Mouse (Mus musculus) bone marrow, adult 2 months (tissue): ENCODE measurements around the gene Prkra. TPM values are rescaled to one million over a fixed set of nuclear protein-coding genes. Genes with fewer than 3 reads are reported as not detected.
"Not testable (repeated sequence)": the region's sequence is repeated elsewhere in the genome, so short reads cannot be mapped to it uniquely, and the experiment has no call there.

Experiments
- H3K27ac ChIP-seq: fragments of 200-500 bp; 2 replicates; pipeline ENCODE4 v1.5.1; 2012; ENCODE audit warnings: low read depth, mild to moderate bottlenecking, control low read depth, inconsistent platforms, low read length; ENCODE audit not compliant: control insufficient read depth, poor library complexity, insufficient read depth
- H3K4me1 ChIP-seq: fragments of 200-500 bp; 2 replicates; pipeline ENCODE4 v1.6.1; 2011; ENCODE audit warnings: low read length; ENCODE audit not compliant: control insufficient read depth, insufficient read depth
- H3K4me3 ChIP-seq: fragments of 200-500 bp; replicated peaks from 2 replicates; pipeline ENCODE3; 2011; ENCODE audit warnings: mild to moderate bottlenecking, low read depth, low read length, control low read depth; ENCODE audit not compliant: control insufficient read depth
- CTCF ChIP-seq: fragments of 200-500 bp; IDR thresholded peaks from 2 replicates; pipeline ENCODE4 v1.5.1; 2011; ENCODE audit warnings: low read length, control low read depth; ENCODE audit not compliant: control insufficient read depth, insufficient read depth
- POLR2A ChIP-seq: fragments of 200-500 bp; IDR thresholded peaks from 2 replicates; pipeline ENCODE4 v1.6.1; 2011; ENCODE audit warnings: low read depth, mild to moderate bottlenecking, control low read depth, low read length, borderline replicate concordance; ENCODE audit not compliant: control insufficient read depth
- WGBS: fragments of 180-500 bp; shearing (Covaris S2); methylation state at CpG from one replicate; pipeline ENCODE4 v1.1.7; 2018; 5-methylcytosine and 5-hydroxymethylcytosine counted together
- polyA plus RNA-seq: library from polyadenylated mRNA; stranded (reverse); fragments of >200 nt; gene quantifications from 2 replicates; pipeline ENCODE4 v1.2.4, GENCODE M21; 2011; ENCODE audit warnings: low replicate concordance; ENCODE audit not compliant: missing spikeins, insufficient read depth, insufficient read length

Gene Prkra
- polyA plus RNA-seq, 1 experiment = 8.1 TPM

- H3K27ac ChIP-seq = peak overlapping the region; percentile 38
Measured at GRCm38 (mm10) chr2:76647441-76647869, 360 bp downstream of the Prkra start.

GRCm38 (mm10) chr2:76643801-76644200, 4.0 kb downstream of the Prkra start:
- Histone ChIP-seq H3K4me1 (no peaks in the 10 kb centered on the region), H3K27ac (no peak overlapping the region), H3K4me3 (no peak overlapping the region)
- TF ChIP-seq CTCF (no peak), POLR2A (no peak)

More at GRCm38 (mm10) chr2:76647441-76647869, 360 bp downstream of the Prkra start:
- peak overlapping the region; percentile 90 for H3K4me3 ChIP-seq
- H3K4me1 ChIP-seq = no peaks in the 10 kb centered on the region
- TF ChIP-seq CTCF (no peak), POLR2A (no peak)
- 1% methylated on average over 32 of the region's 32 CpGs for WGBS

GRCm38 (mm10) chr2:76639637-76640036, 8.2 kb downstream of the Prkra start:
- no peaks in the 10 kb centered on the region for H3K4me1 ChIP-seq
- no peak overlapping the region for H3K27ac ChIP-seq
- 77% methylated on average over 2 of the region's 2 CpGs for WGBS
- TF ChIP-seq CTCF (no peak), POLR2A (no peak)
- no peak overlapping the region for H3K4me3 ChIP-seq

GRCm38 (mm10) chr2:76631600-76631999, 16.2 kb downstream of the Prkra start:
- Histone ChIP-seq H3K4me3 (no peak overlapping the region), H3K4me1 (no peaks in the 10 kb centered on the region), H3K27ac (no peak overlapping the region)
- 82% methylated on average over 4 of the region's 4 CpGs for WGBS
- TF ChIP-seq POLR2A (no peak), CTCF (no peak)

- Histone ChIP-seq H3K4me3 (no peak overlapping the region), H3K27ac (no peak overlapping the region), H3K4me1 (no peaks in the 10 kb centered on the region)
- WGBS = 86% methylated on average over 12 of the region's 12 CpGs
- TF ChIP-seq CTCF (no peak), POLR2A (no peak)
Measured at GRCm38 (mm10) chr2:76630293-76630692, 17.5 kb downstream of the Prkra start.

- H3K27ac ChIP-seq, H3K4me3 ChIP-seq, H3K4me1 ChIP-seq: not testable (repeated sequence)
- 65% methylated on average over 2 of the region's 2 CpGs for WGBS
Measured at GRCm38 (mm10) chr2:76622316-76622715, 25.5 kb downstream of the Prkra start.

GRCm38 (mm10) chr2:76621724-76622123, 26.1 kb downstream of the Prkra start:
- Histone ChIP-seq H3K4me3 (no peak overlapping the region), H3K4me1 (no peaks in the 10 kb centered on the region), H3K27ac (no peak overlapping the region)
- WGBS = 83% methylated on average over 1 of the region's 1 CpGs
- TF ChIP-seq POLR2A (no peak), CTCF (no peak)

- Histone ChIP-seq H3K4me3 (no peak overlapping the region), H3K27ac (no peak overlapping the region), H3K4me1 (no peaks in the 10 kb centered on the region)
- TF ChIP-seq CTCF (no peak), POLR2A (no peak)
- 41% methylated on average over 5 of the region's 5 CpGs for WGBS
Measured at GRCm38 (mm10) chr2:76620188-76620587, 27.6 kb downstream of the Prkra start.

- Histone ChIP-seq H3K4me3 (no peak overlapping the region), H3K27ac (no peak overlapping the region), H3K4me1 (no peaks in the 10 kb centered on the region)
- TF ChIP-seq POLR2A (no peak), CTCF (no peak)
- 13% methylated on average over 1 of the region's 1 CpGs for WGBS
Measured at GRCm38 (mm10) chr2:76618078-76618477, 29.7 kb downstream of the Prkra start.
